Mouse (Mus musculus): ENCODE data around the gene Smg7. TPM values are rescaled to one million over a fixed set of nuclear protein-coding genes. Genes with fewer than 3 reads are reported as not detected.

The Smg7 gene
- polyA plus RNA-seq (2015; fragmentation: Nextera tagmentation; extraction: Ambion mirVana): 29.5 and 29.8 TPM in 2 replicates

- H3K36me3 ChIP-seq: no peaks in the 10 kb centered on the region
- 1% methylated on average over 87 of the region's 93 CpGs for WGBS
- peak within 1 kb of the TSS; percentile 95 for H3K9ac ChIP-seq
- ATAC-seq (ENCODE audit: insufficient number of reproducible peaks, insufficient read depth, low FRiP score, low TSS enrichment, low read depth): 0 out of 2 replicates have a peak, but pooled peaks have one; percentile 6
- H3K4me3 ChIP-seq: peak within 1 kb of the TSS; percentile 89
- H3K27ac ChIP-seq: peak within 1 kb of the TSS; percentile 99
- peaks cover 18% of the 10 kb centered on the region for H3K4me1 ChIP-seq
- peak within 1 kb of the TSS; percentile 96 for H3K4me2 ChIP-seq
- no peaks in the 10 kb centered on the region for H3K27me3 ChIP-seq
- no peaks in the 10 kb centered on the region for H3K9me3 ChIP-seq
These were observed at the start of gene Smg7 for GRCm38 (mm10) chr1:152901765-152902664. TSS of gene Smg7 (minus strand) at chr1:152902646.

- no peaks in the 10 kb centered on the region for H3K27me3 ChIP-seq
- WGBS: 37% methylated on average over 4 of the region's 4 CpGs
- no peaks in the 10 kb centered on the region for H3K4me1 ChIP-seq
- H3K9me3 ChIP-seq: no peaks in the 10 kb centered on the region
- no peak overlapping the region for H3K4me2 ChIP-seq
- H3K9ac ChIP-seq: no peak overlapping the region
- no peaks in the 10 kb centered on the region for H3K36me3 ChIP-seq
- H3K4me3 ChIP-seq: no peak overlapping the region
- no peak overlapping the region for H3K27ac ChIP-seq
- no peak for ATAC-seq (ENCODE audit: insufficient number of reproducible peaks, insufficient read depth, low FRiP score, low TSS enrichment, low read depth)
These were observed 40.5 kb upstream of the Smg7 start for GRCm38 (mm10) chr1:152942977-152943376.

GRCm38 (mm10) chr1:152936365-152936764 lies 33.9 kb upstream of the Smg7 start:
- no peak for ATAC-seq (ENCODE audit: insufficient number of reproducible peaks, insufficient read depth, low FRiP score, low TSS enrichment, low read depth)
- Histone ChIP-seq H3K9ac (no peak overlapping the region), H3K27me3 (no peaks in the 10 kb centered on the region), H3K4me3 (no peak overlapping the region), H3K9me3 (no peaks in the 10 kb centered on the region), H3K4me2 (no peak overlapping the region), H3K27ac (no peak overlapping the region), H3K36me3 (no peaks in the 10 kb centered on the region), H3K4me1 (no peaks in the 10 kb centered on the region)
- WGBS: 64% methylated on average over 5 of the region's 5 CpGs

- Histone ChIP-seq H3K36me3 (no peaks in the 10 kb centered on the region), H3K27me3 (no peaks in the 10 kb centered on the region), H3K9me3 (no peaks in the 10 kb centered on the region), H3K4me1 (no peaks in the 10 kb centered on the region), H3K4me2 (no peak overlapping the region), H3K27ac (no peak overlapping the region), H3K4me3 (no peak overlapping the region), H3K9ac (no peak overlapping the region)
- ATAC-seq (ENCODE audit: insufficient number of reproducible peaks, insufficient read depth, low FRiP score, low TSS enrichment, low read depth): no peak
- 58% methylated on average over 6 of the region's 6 CpGs for WGBS
These were observed 33.0 kb upstream of the Smg7 start for GRCm38 (mm10) chr1:152935476-152935875.

- Histone ChIP-seq H3K9ac (no peak overlapping the region), H3K27me3 (no peaks in the 10 kb centered on the region), H3K36me3 (no peaks in the 10 kb centered on the region), H3K4me1 (no peaks in the 10 kb centered on the region), H3K4me2 (no peak overlapping the region), H3K9me3 (no peaks in the 10 kb centered on the region), H3K27ac (no peak overlapping the region), H3K4me3 (no peak overlapping the region)
- ATAC-seq (ENCODE audit: insufficient number of reproducible peaks, insufficient read depth, low FRiP score, low TSS enrichment, low read depth): no peak
- WGBS: 57% methylated on average over 11 of the region's 11 CpGs
These were observed 31.5 kb upstream of the Smg7 start for GRCm38 (mm10) chr1:152933962-152934361.

GRCm38 (mm10) chr1:152921786-152922185 lies 19.3 kb upstream of the Smg7 start:
- 81% methylated on average over 3 of the region's 3 CpGs for WGBS
- Histone ChIP-seq H3K36me3 (no peaks in the 10 kb centered on the region), H3K27ac (no peak overlapping the region), H3K27me3 (no peaks in the 10 kb centered on the region), H3K9me3 (no peaks in the 10 kb centered on the region), H3K4me3 (no peak overlapping the region), H3K9ac (no peak overlapping the region), H3K4me1 (no peaks in the 10 kb centered on the region), H3K4me2 (no peak overlapping the region)
- no peak for ATAC-seq (ENCODE audit: insufficient number of reproducible peaks, insufficient read depth, low FRiP score, low TSS enrichment, low read depth)

GRCm38 (mm10) chr1:152917626-152918025 lies 15.2 kb upstream of the Smg7 start:
- WGBS: 73% methylated on average over 4 of the region's 4 CpGs
- no peak overlapping the region for H3K9ac ChIP-seq
- no peak overlapping the region for H3K4me2 ChIP-seq
- H3K27ac ChIP-seq: no peak overlapping the region
- no peaks in the 10 kb centered on the region for H3K4me1 ChIP-seq
- no peak for ATAC-seq (ENCODE audit: insufficient number of reproducible peaks, insufficient read depth, low FRiP score, low TSS enrichment, low read depth)
- no peaks in the 10 kb centered on the region for H3K36me3 ChIP-seq
- no peaks in the 10 kb centered on the region for H3K9me3 ChIP-seq
- H3K27me3 ChIP-seq: no peaks in the 10 kb centered on the region
- H3K4me3 ChIP-seq: no peak overlapping the region

- H3K4me2 ChIP-seq: no peak overlapping the region
- WGBS: 81% methylated on average over 5 of the region's 5 CpGs
These were observed 14.5 kb upstream of the Smg7 start for GRCm38 (mm10) chr1:152916936-152917335.

GRCm38 (mm10) chr1:152915766-152916165 lies 13.3 kb upstream of the Smg7 start:
- Histone ChIP-seq H3K36me3 (no peaks in the 10 kb centered on the region), H3K4me1 (no peaks in the 10 kb centered on the region), H3K9ac (no peak overlapping the region), H3K9me3 (no peaks in the 10 kb centered on the region), H3K4me3 (no peak overlapping the region), H3K27ac (no peak overlapping the region), H3K27me3 (no peaks in the 10 kb centered on the region), H3K4me2 (no peak overlapping the region)
- 20% methylated on average over 5 of the region's 5 CpGs for whole genome bisulfite sequencing
- no peak for ATAC-seq (ENCODE audit: insufficient number of reproducible peaks, insufficient read depth, low FRiP score, low TSS enrichment, low read depth)

More at GRCm38 (mm10) chr1:152916936-152917335, 14.5 kb upstream of the Smg7 start:
- H3K27ac ChIP-seq: no peak overlapping the region
- no peak overlapping the region for H3K9ac ChIP-seq
- H3K27me3 ChIP-seq: no peaks in the 10 kb centered on the region
- ATAC-seq (ENCODE audit: insufficient number of reproducible peaks, insufficient read depth, low FRiP score, low TSS enrichment, low read depth): no peak
- no peaks in the 10 kb centered on the region for H3K36me3 ChIP-seq
- H3K4me3 ChIP-seq: no peak overlapping the region
- H3K9me3 ChIP-seq: no peaks in the 10 kb centered on the region
- no peaks in the 10 kb centered on the region for H3K4me1 ChIP-seq

- ATAC-seq (ENCODE audit: insufficient number of reproducible peaks, insufficient read depth, low FRiP score, low TSS enrichment, low read depth): no peak
- no peaks in the 10 kb centered on the region for H3K9me3 ChIP-seq
- H3K27me3 ChIP-seq: no peaks in the 10 kb centered on the region
- H3K36me3 ChIP-seq: no peaks in the 10 kb centered on the region
- H3K27ac ChIP-seq: no peak overlapping the region
- H3K9ac ChIP-seq: no peak overlapping the region
- no peak overlapping the region for H3K4me2 ChIP-seq
- WGBS: 76% methylated on average over 6 of the region's 6 CpGs
- no peak overlapping the region for H3K4me3 ChIP-seq
- H3K4me1 ChIP-seq: no peaks in the 10 kb centered on the region
These were observed 11.3 kb upstream of the Smg7 start for GRCm38 (mm10) chr1:152913483-152914460.

GRCm38 (mm10) chr1:152904469-152904868 lies 2.0 kb upstream of the Smg7 start:
- peak overlapping the region; percentile 96 for H3K4me2 ChIP-seq
- peaks cover 15% of the 10 kb centered on the region for H3K4me1 ChIP-seq
- H3K9ac ChIP-seq: no peak overlapping the region
- H3K27ac ChIP-seq: no peak overlapping the region
- peak overlapping the region; percentile 38 for H3K4me3 ChIP-seq
- no peak for ATAC-seq (ENCODE audit: insufficient number of reproducible peaks, insufficient read depth, low FRiP score, low TSS enrichment, low read depth)
- no peaks in the 10 kb centered on the region for H3K9me3 ChIP-seq
- under 1% methylated on average over 14 of the region's 14 CpGs for WGBS
- H3K36me3 ChIP-seq: no peaks in the 10 kb centered on the region
- no peaks in the 10 kb centered on the region for H3K27me3 ChIP-seq
